Mouse (Mus musculus): ENCODE results near the gene Gdpd1. TPM values are rescaled to one million over a fixed set of nuclear protein-coding genes. Genes with fewer than 3 reads are reported as not detected.

The Gdpd1 gene
- polyA plus RNA-seq, 1 experiment from 2014 or later, result 20.0 TPM

GRCm38 (mm10) chr11:86994791-86995624 is 78.9 kb downstream of the Gdpd1 start:
- Histone ChIP-seq H3K27ac (peak overlapping the region; percentile 96; the same call in 1 of the 2 replicates), H3K4me3 (no peak overlapping the region), H3K27me3 (ENCODE audit: insufficient read depth, poor library complexity, severe bottlenecking) (no peaks in the 10 kb centered on the region), H3K4me1 (peaks cover 45% of the 10 kb centered on the region), H3K36me3 (peaks cover 2% of the 10 kb centered on the region; the same call in 1 of the 2 replicates), H3K9me3 (no peaks in the 10 kb centered on the region)
- 47% methylated on average over 10 of the region's 10 CpGs for WGBS
- DNase-seq (ENCODE audit: low spot score), result no peak

- Histone ChIP-seq H3K36me3 (peaks cover 2% of the 10 kb centered on the region; the same call in 1 of the 2 replicates), H3K27me3 (ENCODE audit: insufficient read depth, poor library complexity, severe bottlenecking) (no peaks in the 10 kb centered on the region), H3K27ac (peak overlapping the region; percentile 96), H3K4me3 (peak overlapping the region; percentile 99), H3K9me3 (no peaks in the 10 kb centered on the region), H3K4me1 (peaks cover 52% of the 10 kb centered on the region)
- DNase-seq (ENCODE audit: low spot score), result no peak
- WGBS, result 17% methylated on average over 6 of the region's 6 CpGs
Measured at GRCm38 (mm10) chr11:86994330-86994729, 79.5 kb downstream of the Gdpd1 start.

GRCm38 (mm10) chr11:86993041-86994037 is 80.5 kb downstream of the Gdpd1 start, which contains the start of gene Ypel2:
TSS of gene Ypel2 (minus strand) at chr11:86993707.
- H3K4me3 ChIP-seq, result peak within 1 kb of the TSS; percentile 99
- H3K27ac ChIP-seq, result peak within 1 kb of the TSS; percentile 96
- DNase-seq (ENCODE audit: low spot score), result peak; percentile 99
- no peaks in the 10 kb centered on the region for H3K9me3 ChIP-seq
- peaks cover 59% of the 10 kb centered on the region for H3K4me1 ChIP-seq
- H3K27me3 ChIP-seq (ENCODE audit: insufficient read depth, poor library complexity, severe bottlenecking), result no peaks in the 10 kb centered on the region
- H3K36me3 ChIP-seq, result peaks cover 6% of the 10 kb centered on the region; the same call in 1 of the 2 replicates
- under 1% methylated on average over 96 of the region's 96 CpGs for whole genome bisulfite sequencing

- H3K36me3 ChIP-seq, result peaks cover 7% of the 10 kb centered on the region; the same call in 1 of the 2 replicates
- H3K4me1 ChIP-seq, result peaks cover 66% of the 10 kb centered on the region
- peak overlapping the region; percentile 99 for H3K4me3 ChIP-seq
- no peaks in the 10 kb centered on the region for H3K27me3 ChIP-seq (ENCODE audit: insufficient read depth, poor library complexity, severe bottlenecking)
- H3K9me3 ChIP-seq, result no peaks in the 10 kb centered on the region
- 1% methylated on average over 13 of the region's 13 CpGs for WGBS
- H3K27ac ChIP-seq, result peak overlapping the region; percentile 96
- no peak for DNase-seq (ENCODE audit: low spot score)
Measured at GRCm38 (mm10) chr11:86992461-86992988, 81.3 kb downstream of the Gdpd1 start.

- DNase-seq (ENCODE audit: low spot score), result no peak
- Histone ChIP-seq H3K4me3 (peak overlapping the region; percentile 99; the same call in 1 of the 2 replicates), H3K27ac (0 out of 2 replicates have a peak overlapping the region, but pooled peaks have one; percentile 96), H3K9me3 (no peaks in the 10 kb centered on the region), H3K4me1 (peaks cover 70% of the 10 kb centered on the region), H3K27me3 (ENCODE audit: insufficient read depth, poor library complexity, severe bottlenecking) (no peaks in the 10 kb centered on the region), H3K36me3 (peaks cover 13% of the 10 kb centered on the region; the same call in 1 of the 2 replicates)
- 84% methylated on average over 4 of the region's 4 CpGs for WGBS
Measured at GRCm38 (mm10) chr11:86991241-86991640, 82.6 kb downstream of the Gdpd1 start.

GRCm38 (mm10) chr11:86990309-86990708 is 83.6 kb downstream of the Gdpd1 start:
- no peaks in the 10 kb centered on the region for H3K9me3 ChIP-seq
- 66% methylated on average over 3 of the region's 3 CpGs for WGBS
- DNase-seq (ENCODE audit: low spot score), result no peak
- peaks cover 13% of the 10 kb centered on the region; the same call in 1 of the 2 replicates for H3K36me3 ChIP-seq
- peak overlapping the region; percentile 31; the same call in 1 of the 2 replicates for H3K27ac ChIP-seq
- peaks cover 72% of the 10 kb centered on the region for H3K4me1 ChIP-seq
- no peaks in the 10 kb centered on the region for H3K27me3 ChIP-seq (ENCODE audit: insufficient read depth, poor library complexity, severe bottlenecking)
- no peak overlapping the region; the same call in 1 of the 2 replicates for H3K4me3 ChIP-seq

- Histone ChIP-seq H3K27me3 (ENCODE audit: insufficient read depth, poor library complexity, severe bottlenecking) (no peaks in the 10 kb centered on the region), H3K27ac (no peak overlapping the region), H3K4me1 (peaks cover 68% of the 10 kb centered on the region), H3K9me3 (no peaks in the 10 kb centered on the region), H3K36me3 (peaks cover 11% of the 10 kb centered on the region; the same call in 1 of the 2 replicates), H3K4me3 (no peak overlapping the region)
- DNase-seq (ENCODE audit: low spot score), result no peak
- WGBS, result 56% methylated on average over 3 of the region's 3 CpGs
Measured at GRCm38 (mm10) chr11:86984990-86985389, 88.9 kb downstream of the Gdpd1 start.

MicroRNA genes within 50 kb of the gene (microRNA counts, 519-probe panel; counts per million panel counts)
- 7,500 counts per million, percentile 84 among the panel's probes with 10 or more counts for microRNA mmu-miR-301a

Small RNAs within 50 kb of the gene (microRNA-seq; reads per million reads assigned to microRNA genes)
- 1,755 reads per million, percentile 84 among the genes with 10 or more reads in this experiment for gene Mir301

Other genes with a start within 250 kb of the Gdpd1 start
- 13.0 and 21.5 TPM in 2 replicates for gene Ypel2, start 80.4 kb downstream of the Gdpd1 start, polyA plus RNA-seq (2016; fragmentation: Nextera tagmentation; extraction: Ambion mirVana)
- 19.1 and 22.7 TPM in 2 replicates for gene Smg8, start 12.7 kb upstream of the Gdpd1 start, polyA plus RNA-seq (2016; fragmentation: Nextera tagmentation; extraction: Ambion mirVana)
- 10.4 and 11.4 TPM in 2 replicates for gene Prr11, start 34.6 kb upstream of the Gdpd1 start, polyA plus RNA-seq (2016; fragmentation: Nextera tagmentation; extraction: Ambion mirVana)
- 68.3 and 75.2 TPM in 2 replicates for gene Ska2, start 35.2 kb upstream of the Gdpd1 start, polyA plus RNA-seq (2016; fragmentation: Nextera tagmentation; extraction: Ambion mirVana)
- gene Trim37, start 53.0 kb upstream of the Gdpd1 start, polyA plus RNA-seq (2016; fragmentation: Nextera tagmentation; extraction: Ambion mirVana), result 28.7 and 33.3 TPM in 2 replicates